Mouse (Mus musculus): ENCODE data around the gene Rptor. TPM values are rescaled to one million over a fixed set of nuclear protein-coding genes. Genes with fewer than 3 reads are reported as not detected.
A peak's percentile ranks its signal among the peaks of the same experiment; 100 is the strongest.

Rptor gene
- polyA plus RNA-seq, 1 experiment from 2014 or later = 14.6 TPM

GRCm38 (mm10) chr11:119926762-119927161, 324.1 kb downstream of the Rptor start:
- Histone ChIP-seq H3K9me3 (ENCODE audit: low read depth, low read length) (peaks cover 5% of the 10 kb centered on the region; the same call in 1 of the 2 replicates), H3K9ac (no peak overlapping the region), H3K4me3 (ENCODE audit: low read depth, low read length) (no peak overlapping the region), H3K36me3 (ENCODE audit: insufficient read depth) (no peaks in the 10 kb centered on the region), H3K4me1 (ENCODE audit: insufficient read depth) (no peaks in the 10 kb centered on the region), H3K27ac (ENCODE audit: low read depth) (no peak overlapping the region), H3K27me3 (ENCODE audit: insufficient read depth, low read length) (no peaks in the 10 kb centered on the region), H3K4me2 (no peak overlapping the region)
- WGBS = 55% methylated on average over 5 of the region's 5 CpGs
- TF ChIP-seq CTCF (IDR thresholded peaks at IDR 0.05; ENCODE audit: low read depth) = no peak
- no peak for ATAC-seq (ENCODE audit: insufficient read depth)
- DNase-seq = no peak

GRCm38 (mm10) chr11:119928023-119928681, 325.4 kb downstream of the Rptor start:
- Histone ChIP-seq H3K36me3 (ENCODE audit: insufficient read depth) (no peaks in the 10 kb centered on the region), H3K4me1 (ENCODE audit: insufficient read depth) (no peaks in the 10 kb centered on the region), H3K27me3 (ENCODE audit: insufficient read depth, low read length) (no peaks in the 10 kb centered on the region), H3K27ac (ENCODE audit: low read depth) (no peak overlapping the region; the same call in 1 of the 2 replicates), H3K4me3 (ENCODE audit: low read depth, low read length) (no peak overlapping the region), H3K9ac (peak overlapping the region; percentile 9; the same call in 1 of the 2 replicates), H3K9me3 (ENCODE audit: low read depth, low read length) (peaks cover 5% of the 10 kb centered on the region; the same call in 1 of the 2 replicates), H3K4me2 (peak overlapping the region; percentile 36)
- no peak for TF ChIP-seq CTCF (IDR thresholded peaks at IDR 0.05; ENCODE audit: low read depth)
- ATAC-seq (ENCODE audit: insufficient read depth) (no peak), DNase-seq (peak; percentile 59)
- WGBS = 50% methylated on average over 16 of the region's 16 CpGs

- no peaks in the 10 kb centered on the region for H3K4me1 ChIP-seq (ENCODE audit: insufficient read depth)
- H3K4me3 ChIP-seq (ENCODE audit: low read depth, low read length) = no peak overlapping the region
- H3K4me2 ChIP-seq = no peak overlapping the region
- H3K27ac ChIP-seq (ENCODE audit: low read depth) = no peak overlapping the region
- H3K27me3 ChIP-seq (ENCODE audit: insufficient read depth, low read length) = no peaks in the 10 kb centered on the region
- ATAC-seq (ENCODE audit: insufficient read depth) = no peak
- WGBS = 66% methylated on average over 6 of the region's 6 CpGs
- H3K9ac ChIP-seq = no peak overlapping the region
- no peaks in the 10 kb centered on the region for H3K36me3 ChIP-seq (ENCODE audit: insufficient read depth)
- DNase-seq = peak; percentile 59
- no peak for TF ChIP-seq CTCF (IDR thresholded peaks at IDR 0.05; ENCODE audit: low read depth)
- H3K9me3 ChIP-seq (ENCODE audit: low read depth, low read length) = peaks cover 5% of the 10 kb centered on the region; the same call in 1 of the 2 replicates
Observed at GRCm38 (mm10) chr11:119929603-119930265, 327.0 kb downstream of the Rptor start.

GRCm38 (mm10) chr11:119931809-119932208, 329.1 kb downstream of the Rptor start:
- Histone ChIP-seq H3K9ac (no peak overlapping the region), H3K27me3 (ENCODE audit: insufficient read depth, low read length) (no peaks in the 10 kb centered on the region), H3K27ac (ENCODE audit: low read depth) (no peak overlapping the region), H3K4me3 (ENCODE audit: low read depth, low read length) (no peak overlapping the region), H3K36me3 (ENCODE audit: insufficient read depth) (no peaks in the 10 kb centered on the region), H3K4me2 (no peak overlapping the region), H3K9me3 (ENCODE audit: low read depth, low read length) (peaks cover 5% of the 10 kb centered on the region; the same call in 1 of the 2 replicates), H3K4me1 (ENCODE audit: insufficient read depth) (0 out of 2 replicates have a peak, but pooled peaks cover 5% of the 10 kb centered on the region)
- WGBS = 78% methylated on average over 10 of the region's 10 CpGs
- ATAC-seq (ENCODE audit: insufficient read depth) (no peak), DNase-seq (no peak)
- no peak for TF ChIP-seq CTCF (IDR thresholded peaks at IDR 0.05; ENCODE audit: low read depth)

GRCm38 (mm10) chr11:119933142-119933541, 330.4 kb downstream of the Rptor start:
- H3K4me1 ChIP-seq (ENCODE audit: insufficient read depth) = peaks cover 11% of the 10 kb centered on the region
- H3K27ac ChIP-seq (ENCODE audit: low read depth) = no peak overlapping the region

GRCm38 (mm10) chr11:119933819-119934583, 331.3 kb downstream of the Rptor start:
- TF ChIP-seq CTCF (IDR thresholded peaks at IDR 0.05; ENCODE audit: low read depth) = no peak
- Histone ChIP-seq H3K4me3 (ENCODE audit: low read depth, low read length) (no peak overlapping the region), H3K27me3 (ENCODE audit: insufficient read depth, low read length) (no peaks in the 10 kb centered on the region), H3K9me3 (ENCODE audit: low read depth, low read length) (peaks cover 5% of the 10 kb centered on the region; the same call in 1 of the 2 replicates), H3K36me3 (ENCODE audit: insufficient read depth) (no peaks in the 10 kb centered on the region), H3K9ac (no peak overlapping the region), H3K4me1 (ENCODE audit: insufficient read depth) (peaks cover 18% of the 10 kb centered on the region), H3K27ac (ENCODE audit: low read depth) (no peak overlapping the region), H3K4me2 (no peak overlapping the region)
- ATAC-seq (ENCODE audit: insufficient read depth) = no peak
- no peak for DNase-seq
- 80% methylated on average over 8 of the region's 8 CpGs for WGBS

More at GRCm38 (mm10) chr11:119933142-119933541, 330.4 kb downstream of the Rptor start:
- Histone ChIP-seq H3K4me3 (ENCODE audit: low read depth, low read length) (no peak overlapping the region), H3K9ac (no peak overlapping the region), H3K4me2 (no peak overlapping the region), H3K36me3 (ENCODE audit: insufficient read depth) (no peaks in the 10 kb centered on the region), H3K9me3 (ENCODE audit: low read depth, low read length) (peaks cover 5% of the 10 kb centered on the region; the same call in 1 of the 2 replicates), H3K27me3 (ENCODE audit: insufficient read depth, low read length) (no peaks in the 10 kb centered on the region)
- WGBS = 54% methylated on average over 4 of the region's 4 CpGs
- DNase-seq = no peak
- ATAC-seq (ENCODE audit: insufficient read depth) = no peak
- no peak for TF ChIP-seq CTCF (IDR thresholded peaks at IDR 0.05; ENCODE audit: low read depth)
